Mouse (Mus musculus): ENCODE measurements around the gene Kif28. TPM values are rescaled to one million over a fixed set of nuclear protein-coding genes. Genes with fewer than 3 reads are reported as not detected.
A peak's percentile ranks its signal among the peaks of the same experiment; 100 is the strongest.

Kif28 gene
- polyA plus RNA-seq, 1 experiment from 2014 or later, result not detected

DNA sequence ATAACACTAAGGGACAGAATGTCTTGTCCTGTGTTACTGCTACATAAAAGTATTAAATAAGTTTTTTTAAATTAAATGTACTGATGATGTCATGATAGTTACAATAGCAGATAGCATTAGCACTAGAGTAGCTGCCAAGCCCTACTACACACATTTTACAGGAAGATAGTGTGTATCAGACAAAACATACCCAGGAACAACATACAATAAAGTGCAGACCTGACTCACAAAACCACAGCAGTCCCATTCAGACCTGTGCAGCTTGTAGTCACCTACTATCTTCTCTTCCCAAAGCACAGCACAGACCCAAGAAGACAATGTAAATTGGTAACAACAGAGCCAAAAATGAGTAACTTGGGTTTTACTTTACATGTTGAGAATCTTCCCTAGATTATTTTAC is 11.4 kb upstream of the Kif28 start:
- H3K4me2 ChIP-seq (ENCODE audit: low read length), result no peak overlapping the region
- H3K4me1 ChIP-seq (replicated peaks; ENCODE audit: insufficient read depth, low read length), result no peaks in the 10 kb centered on the region
- no peak overlapping the region for H3K27ac ChIP-seq
- H3K4me3 ChIP-seq (replicated peaks; ENCODE audit: low read depth, low read length), result no peak overlapping the region
- TF ChIP-seq CTCF (IDR thresholded peaks at IDR 0.05; ENCODE audit: low read depth), result no peak
- no peaks in the 10 kb centered on the region for H3K27me3 ChIP-seq (ENCODE audit: insufficient read depth, low read length)
- no peaks in the 10 kb centered on the region for H3K9me3 ChIP-seq (replicated peaks; ENCODE audit: low read length)
- H3K9ac ChIP-seq (ENCODE audit: low read depth, low read length), result no peak overlapping the region
- ATAC-seq (replicated peaks; ENCODE audit: low FRiP score, low read depth), result no peak
- DNase-seq (ENCODE audit: low spot score), result no peak
- H3K36me3 ChIP-seq (ENCODE audit: insufficient read depth, low read length), result peaks cover 61% of the 10 kb centered on the region

DNA sequence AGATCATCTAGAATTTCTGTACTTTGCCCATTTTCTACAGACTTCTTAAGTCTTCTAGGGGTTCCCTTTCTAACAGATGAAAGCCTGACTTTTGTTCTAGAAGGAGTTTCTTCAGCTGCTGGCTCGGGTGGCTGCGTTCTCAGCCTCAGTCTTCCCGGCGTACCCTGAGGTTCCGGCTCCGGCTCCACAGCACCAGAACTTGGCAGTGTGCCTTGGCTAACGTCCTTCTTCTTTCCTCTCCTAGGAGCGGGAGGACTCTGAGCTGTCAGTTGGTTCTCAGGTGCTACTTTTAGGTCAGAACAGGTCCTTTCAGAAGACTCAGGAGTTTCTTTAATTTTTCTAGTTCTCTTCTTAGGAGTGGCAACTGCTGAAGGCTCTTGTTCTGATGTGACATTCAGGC is 7.9 kb upstream of the Kif28 start:
- H3K9me3 ChIP-seq (replicated peaks; ENCODE audit: low read length), result no peaks in the 10 kb centered on the region
- peaks cover 57% of the 10 kb centered on the region for H3K36me3 ChIP-seq (ENCODE audit: insufficient read depth, low read length)

DNA sequence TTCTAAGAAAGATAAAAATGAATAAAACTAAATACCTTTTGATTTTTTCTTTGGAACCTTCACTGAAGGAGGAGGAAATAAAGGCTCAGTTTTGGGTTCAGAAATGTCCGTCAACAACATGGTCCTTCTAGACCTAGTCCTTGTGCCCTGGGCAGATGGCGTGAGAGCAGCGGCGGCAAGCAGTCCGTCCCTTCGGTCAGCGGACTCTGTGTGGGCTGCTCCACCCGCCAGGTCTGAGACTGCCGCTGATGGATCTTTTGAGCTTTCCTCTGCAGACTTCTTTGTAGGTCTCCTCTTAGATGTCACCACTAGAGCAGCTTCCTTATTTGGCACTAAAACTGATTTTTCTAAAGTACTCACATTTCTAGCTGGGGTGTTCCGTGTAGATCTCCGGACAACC is 7.2 kb upstream of the Kif28 start:
- 96% methylated on average over 11 of the region's 11 CpGs for WGBS

More for the DNA sequence above, 7.9 kb upstream of the Kif28 start:
- Histone ChIP-seq H3K4me3 (replicated peaks; ENCODE audit: low read depth, low read length) (no peak overlapping the region), H3K4me1 (replicated peaks; ENCODE audit: insufficient read depth, low read length) (no peaks in the 10 kb centered on the region), H3K4me2 (ENCODE audit: low read length) (no peak overlapping the region), H3K27me3 (ENCODE audit: insufficient read depth, low read length) (no peaks in the 10 kb centered on the region), H3K9ac (ENCODE audit: low read depth, low read length) (no peak overlapping the region), H3K27ac (no peak overlapping the region)
- DNase-seq (ENCODE audit: low spot score) (no peak), ATAC-seq (replicated peaks; ENCODE audit: low FRiP score, low read depth) (no peak)
- 93% methylated on average over 8 of the region's 8 CpGs for WGBS
- TF ChIP-seq CTCF (IDR thresholded peaks at IDR 0.05; ENCODE audit: low read depth), result no peak

DNA sequence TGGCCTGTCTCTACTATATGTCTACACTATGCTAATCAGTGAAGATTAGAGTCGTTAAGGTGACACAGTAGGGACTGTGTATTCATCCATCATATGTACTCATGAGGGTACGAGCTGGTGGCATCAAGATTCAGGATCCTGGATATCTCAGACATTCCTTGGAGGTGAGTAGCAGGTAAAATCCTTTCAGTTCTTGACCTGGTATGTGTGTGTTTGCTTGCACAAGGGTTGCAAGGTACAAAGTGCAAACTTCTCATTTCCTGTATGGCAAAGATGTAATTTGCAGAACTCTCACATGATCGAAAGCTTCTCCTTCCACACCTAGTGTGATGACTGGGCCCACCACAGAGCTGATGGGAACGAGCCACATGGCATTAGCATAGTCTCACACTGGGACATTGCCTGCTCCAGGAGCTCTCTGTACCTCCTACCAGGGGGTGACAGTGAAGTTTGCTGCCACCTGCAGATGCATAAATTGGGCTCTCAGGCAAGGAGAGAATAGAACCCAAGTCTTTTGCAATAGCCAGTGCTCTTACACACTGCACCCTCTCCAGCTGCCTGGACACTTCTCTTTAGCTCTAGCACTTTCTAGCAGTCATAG is 1.4 kb downstream of the Kif28 start:
- Histone ChIP-seq H3K9me3 (replicated peaks; ENCODE audit: low read length) (no peaks in the 10 kb centered on the region), H3K36me3 (ENCODE audit: insufficient read depth, low read length) (peaks cover 33% of the 10 kb centered on the region), H3K4me1 (replicated peaks; ENCODE audit: insufficient read depth, low read length) (no peaks in the 10 kb centered on the region), H3K27ac (no peak overlapping the region), H3K27me3 (ENCODE audit: insufficient read depth, low read length) (no peaks in the 10 kb centered on the region), H3K4me3 (replicated peaks; ENCODE audit: low read depth, low read length) (no peak overlapping the region), H3K9ac (ENCODE audit: low read depth, low read length) (no peak overlapping the region), H3K4me2 (ENCODE audit: low read length) (no peak overlapping the region)
- DNase-seq (ENCODE audit: low spot score) (no peak), ATAC-seq (replicated peaks; ENCODE audit: low FRiP score, low read depth) (no peak)
- no peak for TF ChIP-seq CTCF (IDR thresholded peaks at IDR 0.05; ENCODE audit: low read depth)
- WGBS, result 84% methylated on average over 4 of the region's 4 CpGs

More for the DNA sequence above, 7.2 kb upstream of the Kif28 start:
- no peak overlapping the region for H3K27ac ChIP-seq
- peaks cover 58% of the 10 kb centered on the region for H3K36me3 ChIP-seq (ENCODE audit: insufficient read depth, low read length)
- TF ChIP-seq CTCF (IDR thresholded peaks at IDR 0.05; ENCODE audit: low read depth), result no peak
- H3K27me3 ChIP-seq (ENCODE audit: insufficient read depth, low read length), result no peaks in the 10 kb centered on the region
- H3K4me2 ChIP-seq (ENCODE audit: low read length), result no peak overlapping the region
- no peak for DNase-seq (ENCODE audit: low spot score)
- H3K9me3 ChIP-seq (replicated peaks; ENCODE audit: low read length), result no peaks in the 10 kb centered on the region
- no peak overlapping the region for H3K9ac ChIP-seq (ENCODE audit: low read depth, low read length)
- no peak overlapping the region for H3K4me3 ChIP-seq (replicated peaks; ENCODE audit: low read depth, low read length)
- no peaks in the 10 kb centered on the region for H3K4me1 ChIP-seq (replicated peaks; ENCODE audit: insufficient read depth, low read length)
- no peak for ATAC-seq (replicated peaks; ENCODE audit: low FRiP score, low read depth)

DNA sequence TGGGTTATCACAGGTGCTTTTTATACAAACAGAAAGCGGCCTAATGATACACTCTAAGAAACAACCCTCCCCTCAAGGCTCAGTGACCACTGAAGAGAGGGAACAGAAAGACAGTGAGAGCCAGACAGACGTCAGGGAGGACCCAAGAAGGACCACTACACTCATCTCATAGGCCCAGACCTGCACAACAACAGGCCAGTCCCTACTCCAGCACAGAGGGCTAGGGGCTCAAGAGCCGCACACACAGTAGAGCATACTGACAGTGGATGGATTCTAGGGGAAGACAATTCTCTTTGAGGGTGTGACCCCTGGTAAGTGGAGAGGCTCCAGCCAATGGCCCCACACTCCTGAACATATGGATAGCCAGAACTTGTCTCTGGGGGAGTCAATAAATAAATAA is 8.6 kb downstream of the Kif28 start:
- no peak overlapping the region for H3K27ac ChIP-seq
- no peaks in the 10 kb centered on the region for H3K27me3 ChIP-seq (ENCODE audit: insufficient read depth, low read length)
- ATAC-seq (replicated peaks; ENCODE audit: low FRiP score, low read depth) (no peak), DNase-seq (ENCODE audit: low spot score) (no peak)
- no peak for TF ChIP-seq CTCF (IDR thresholded peaks at IDR 0.05; ENCODE audit: low read depth)
- no peak overlapping the region for H3K4me2 ChIP-seq (ENCODE audit: low read length)
- no peak overlapping the region for H3K9ac ChIP-seq (ENCODE audit: low read depth, low read length)
- no peaks in the 10 kb centered on the region for H3K36me3 ChIP-seq (ENCODE audit: insufficient read depth, low read length)
- no peaks in the 10 kb centered on the region for H3K9me3 ChIP-seq (replicated peaks; ENCODE audit: low read length)
- H3K4me3 ChIP-seq (replicated peaks; ENCODE audit: low read depth, low read length), result no peak overlapping the region
- WGBS, result 85% methylated on average over 3 of the region's 3 CpGs
- H3K4me1 ChIP-seq (replicated peaks; ENCODE audit: insufficient read depth, low read length), result no peaks in the 10 kb centered on the region

DNA sequence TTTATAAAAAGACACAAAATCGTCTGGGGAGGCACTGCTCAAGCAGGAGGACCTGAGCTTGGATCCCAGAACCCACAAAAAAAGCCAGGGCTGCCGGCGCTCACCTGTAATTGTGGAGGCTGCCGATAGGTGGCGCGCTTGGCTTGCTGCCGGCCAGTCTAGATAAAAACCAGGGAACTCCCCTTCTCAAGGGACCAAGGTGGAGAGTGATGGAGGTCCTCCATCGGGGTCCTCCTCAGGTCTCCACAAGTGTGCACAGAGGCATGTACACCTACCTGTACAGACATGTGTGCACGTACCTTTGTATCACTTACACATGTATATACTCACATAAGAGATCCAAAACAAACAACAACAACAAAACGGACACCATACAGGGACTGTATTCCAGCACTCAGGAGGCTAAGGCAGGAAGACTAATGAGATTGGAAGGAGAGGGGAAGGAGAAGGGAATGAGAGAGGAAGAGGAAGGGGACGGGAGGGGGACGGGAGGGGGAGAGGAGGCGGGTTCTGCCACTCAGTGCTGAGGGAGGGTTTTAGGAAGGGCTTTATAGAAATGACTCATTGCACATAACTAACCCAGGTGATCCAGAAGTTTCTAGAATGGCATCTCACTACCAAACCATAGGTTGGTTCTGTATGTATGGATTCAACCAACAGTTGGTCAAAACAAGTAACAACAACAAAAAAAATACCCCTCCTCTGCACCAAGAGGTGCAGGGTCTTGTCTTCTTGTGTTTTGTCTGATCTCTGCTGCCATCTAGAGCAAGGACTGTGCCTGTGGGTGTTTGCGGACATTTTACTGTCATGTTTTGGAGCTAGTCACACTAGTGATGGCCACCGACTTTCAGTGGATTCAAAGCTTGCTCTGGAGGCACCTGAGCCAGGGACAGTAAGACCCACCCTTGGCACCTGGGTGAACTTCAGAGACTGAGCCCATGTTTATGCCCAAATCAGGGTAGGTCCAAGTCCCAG is 10.3 kb downstream of the Kif28 start:
- Histone ChIP-seq H3K27ac (no peak overlapping the region), H3K27me3 (ENCODE audit: insufficient read depth, low read length) (no peaks in the 10 kb centered on the region), H3K4me2 (ENCODE audit: low read length) (0 out of 2 replicates have a peak overlapping the region, but pooled peaks have one; percentile 8), H3K9ac (ENCODE audit: low read depth, low read length) (no peak overlapping the region), H3K4me3 (replicated peaks; ENCODE audit: low read depth, low read length) (no peak overlapping the region), H3K36me3 (ENCODE audit: insufficient read depth, low read length) (no peaks in the 10 kb centered on the region), H3K9me3 (replicated peaks; ENCODE audit: low read length) (no peaks in the 10 kb centered on the region), H3K4me1 (replicated peaks; ENCODE audit: insufficient read depth, low read length) (no peaks in the 10 kb centered on the region)
- no peak for ATAC-seq (replicated peaks; ENCODE audit: low FRiP score, low read depth)
- TF ChIP-seq CTCF (IDR thresholded peaks at IDR 0.05; ENCODE audit: low read depth), result peak; percentile 75
- DNase-seq (ENCODE audit: low spot score), result peak; percentile 53
- WGBS, result 40% methylated on average over 15 of the region's 15 CpGs
